Comparison of ENCODE assay signal across 8 mouse cellular contexts in genomic region chr17:30199374-30200247, GRCm38 (mm10).
DNase-seq lines count a peak whose midpoint lies in the region; ATAC-seq and TF ChIP-seq lines count a peak whose summit lies in the region.

No protein-coding gene starts in this region.

- H3K4me3 ChIP-seq in kidney, adult 2 months (ENCODE audit: insufficient read depth, low read depth, low read length) = no peak overlapping the region
- no peak overlapping the region for H3K4me3 ChIP-seq in thymus, adult 2 months (ENCODE audit: control insufficient read depth, insufficient read depth, low read length)
- no peak overlapping the region for H3K4me3 ChIP-seq in midbrain, embryonic 13.5 days (replicated peaks)

- no peak for TF ChIP-seq POLR2A in kidney, adult 2 months (IDR thresholded peaks at IDR 0.05; ENCODE audit: low read depth, low read length)
- TF ChIP-seq POLR2A in thymus, adult 2 months (IDR thresholded peaks at IDR 0.05; ENCODE audit: control insufficient read depth, extremely low read depth, insufficient read depth, low read length, poor library complexity) = no peak

- no peak overlapping the region for H3K9ac ChIP-seq in midbrain, embryonic 13.5 days (replicated peaks)

- DNase-seq in kidney, adult 2 months = peak; percentile 33
- no peak for DNase-seq in kidney, adult 18-20 months
- DNase-seq in thymus, adult 2 months = no peak
- no peak for DNase-seq in thymus, adult 18-20 months
- DNase-seq in heart, postnatal 10 days = peak; percentile 42 to 47
- DNase-seq in retina, embryonic 14.5 days (ENCODE audit: low spot score) = no peak
- no peak for DNase-seq in adrenal gland, postnatal 36 days

- 49% methylated on average over 13 of the region's 13 CpGs for WGBS in kidney, adult 2 months
- 64% methylated on average over 13 of the region's 13 CpGs for WGBS in thymus, adult 2 months
- 80% methylated on average over 13 of the region's 13 CpGs for WGBS in midbrain, embryonic 13.5 days

- no peak overlapping the region for H3K4me2 ChIP-seq in midbrain, embryonic 13.5 days (replicated peaks)

- H3K27me3 ChIP-seq in kidney, adult 2 months (replicated peaks; ENCODE audit: control insufficient read depth, insufficient read depth, low read length) = no peaks in the 10 kb centered on the region
- H3K27me3 ChIP-seq in thymus, adult 2 months (ENCODE audit: control insufficient read depth, insufficient read depth, low read length) = no peaks in the 10 kb centered on the region
- no peaks in the 10 kb centered on the region for H3K27me3 ChIP-seq in midbrain, embryonic 13.5 days

- no peak for ATAC-seq in midbrain, embryonic 13.5 days

- no peaks in the 10 kb centered on the region for H3K9me3 ChIP-seq in midbrain, embryonic 13.5 days

- intact Hi-C loops in heart, postnatal 10 days (cut with DNase I) = loop anchor here (5.0 kb wide), 1 partner anchor 222 kb away; no protein-coding TSS in a partner anchor

- H3K27ac ChIP-seq in kidney, adult 2 months (ENCODE audit: insufficient read depth, low read depth, low read length) = no peak overlapping the region
- H3K27ac ChIP-seq in thymus, adult 2 months (ENCODE audit: control insufficient read depth, insufficient read depth, low read length) = peak overlapping the region; percentile 37; the same call in 1 of the 2 replicates
- H3K27ac ChIP-seq in midbrain, embryonic 13.5 days = no peak overlapping the region

- TF ChIP-seq CTCF in kidney, adult 2 months (conservative IDR thresholded peaks at IDR 0.05; ENCODE audit: insufficient read depth, insufficient read length, low read depth, low read length) = 0 out of 2 replicates have a peak, but pooled peaks have one; percentile 12
- no peak for TF ChIP-seq CTCF in thymus, adult 2 months (IDR thresholded peaks at IDR 0.05; ENCODE audit: borderline replicate concordance, control insufficient read depth, extremely low read depth, insufficient read depth, low read length, poor library complexity)

- no peaks in the 10 kb centered on the region for H3K36me3 ChIP-seq in kidney, adult 2 months (ENCODE audit: control insufficient read depth, insufficient read depth, low read length)
- H3K36me3 ChIP-seq in thymus, adult 2 months (ENCODE audit: control insufficient read depth, insufficient read depth, low read length) = no peaks in the 10 kb centered on the region
- H3K36me3 ChIP-seq in midbrain, embryonic 13.5 days = no peaks in the 10 kb centered on the region

- peaks cover 17% of the 10 kb centered on the region for H3K4me1 ChIP-seq in kidney, adult 2 months (ENCODE audit: control insufficient read depth, insufficient read depth, low read length)
- peaks cover 35% of the 10 kb centered on the region for H3K4me1 ChIP-seq in thymus, adult 2 months (replicated peaks; ENCODE audit: control insufficient read depth, insufficient read depth, low read length)
- peaks cover 96% of the 10 kb centered on the region for H3K4me1 ChIP-seq in midbrain, embryonic 13.5 days (replicated peaks)

Comparison
In these comparisons a context has a peak if more than half of its experiments do, and no peak if none do; other contexts are left out.
1. DNase-seq: peak in kidney, adult 2 months (single experiment) and heart, postnatal 10 days (2 of 2); none in kidney, adult 18-20 months (single experiment), thymus, adult 2 months (single experiment), thymus, adult 18-20 months (0 of 2), retina, embryonic 14.5 days (single experiment) and adrenal gland, postnatal 36 days (0 of 2).